Mouse (Mus musculus) heart, postnatal 0 days (tissue): ENCODE measurements around the gene Cadps. TPM values are rescaled to one million over a fixed set of nuclear protein-coding genes. Genes with fewer than 3 reads are reported as not detected.

Source experiments
- ATAC-seq: fragments of 200-750 bp; cut with Nextera tagmentation; 2 replicates; pipeline ENCODE4 v1.8.0; 2017; ENCODE audit warnings: low read depth, moderate number of reproducible peaks, moderate library complexity; ENCODE audit not compliant: insufficient read depth
- DNase-seq: peaks from one replicate; pipeline ENCODE4 v3.0.0-alpha.2; 2016; ENCODE audit warnings: low spot score
- H3K27ac ChIP-seq: fragments of 300-500 bp; sonication (generic); 2 replicates; pipeline ENCODE4 v1.5.1; 2014; ENCODE audit warnings: low read depth, mild to moderate bottlenecking
- H3K27me3 ChIP-seq: fragments of 300-500 bp; sonication (generic); 2 replicates; pipeline ENCODE4 v1.6.1; 2014; ENCODE audit warnings: low read length, mixed read lengths; ENCODE audit not compliant: control insufficient read depth, insufficient read depth
- H3K36me3 ChIP-seq: fragments of 300-500 bp; sonication (generic); replicated peaks from 2 replicates; pipeline ENCODE4 v1.6.1; 2014; ENCODE audit warnings: low read length, mixed read lengths; ENCODE audit not compliant: control insufficient read depth, insufficient read depth
- H3K4me1 ChIP-seq: fragments of 300-500 bp; sonication (generic); 2 replicates; pipeline ENCODE4 v1.6.1; 2014; ENCODE audit warnings: antibody characterized with exemption; ENCODE audit not compliant: control insufficient read depth, insufficient read depth
- H3K4me2 ChIP-seq: fragments of 300-500 bp; sonication (generic); 2 replicates; pipeline ENCODE4 v1.6.1; 2014; ENCODE audit warnings: low read depth, mild to moderate bottlenecking, low read length, moderate library complexity
- H3K4me3 ChIP-seq: fragments of 300-500 bp; sonication (generic); 2 replicates; pipeline ENCODE4 v1.5.1; 2014; ENCODE audit warnings: low read depth, low read length
- H3K9ac ChIP-seq: fragments of 300-500 bp; sonication (generic); replicated peaks from 2 replicates; pipeline ENCODE4 v1.6.1; 2014; ENCODE audit warnings: low read depth, low read length, mixed read lengths
- H3K9me3 ChIP-seq: fragments of 300-500 bp; sonication (generic); replicated peaks from 2 replicates; pipeline ENCODE4 v1.6.1; 2016; ENCODE audit warnings: low read length; ENCODE audit not compliant: control insufficient read depth
- CTCF ChIP-seq: IDR thresholded peaks from 2 replicates; pipeline ENCODE4 v1.5.1; 2016; ENCODE audit warnings: antibody characterized with exemption, control low read depth, low read depth
- EP300 ChIP-seq: IDR thresholded peaks from 2 replicates; pipeline ENCODE4 v1.6.1; 2016; ENCODE audit warnings: antibody characterized with exemption, low read depth
- WGBS: fragments of 180-500 bp; shearing (Covaris S2); extraction: QIAGEN DNeasy Blood & Tissue Kit; methylation state at CpG from one replicate; pipeline ENCODE4 v1.1.7; 2014; 5-methylcytosine and 5-hydroxymethylcytosine counted together
- polyA plus RNA-seq: library from polyadenylated mRNA; unstranded; fragments of >200 nt; fragmentation: Nextera tagmentation; extraction: Ambion mirVana; gene quantifications from 2 replicates; pipeline ENCODE4 v1.2.1, GENCODE M21; 2015
- total RNA-seq: library from RNA; depleted of rRNA; stranded (reverse); fragments of >200 nt; gene quantifications from 2 replicates; pipeline ENCODE4 v1.2.3, GENCODE M21; 2014; ENCODE audit warnings: low replicate concordance

Gene Cadps
- total and polyA plus RNA-seq, 2 experiments from 2014 or later = 0.03 to 5.2 TPM

DNA sequence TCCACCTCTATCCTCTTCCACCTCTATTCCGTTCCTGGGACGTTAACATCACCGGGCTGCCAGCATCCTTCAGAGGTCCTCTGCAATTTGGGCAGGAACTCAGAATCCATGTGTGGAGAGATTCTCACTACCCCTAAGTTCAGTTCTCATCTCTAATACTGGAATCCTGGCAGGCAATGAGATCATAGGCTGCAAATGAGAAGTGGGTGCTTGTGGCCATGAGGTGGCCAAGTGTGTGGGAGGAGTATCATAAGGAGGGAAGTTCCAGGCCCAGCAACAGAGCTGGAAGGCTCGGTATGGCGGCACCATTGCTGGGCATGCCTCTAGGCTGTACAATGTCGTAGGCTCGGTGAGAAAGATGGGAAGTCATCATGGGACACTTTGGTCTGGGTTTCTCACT is 385.5 kb downstream of the Cadps start:
- DNase-seq = no peak

DNA sequence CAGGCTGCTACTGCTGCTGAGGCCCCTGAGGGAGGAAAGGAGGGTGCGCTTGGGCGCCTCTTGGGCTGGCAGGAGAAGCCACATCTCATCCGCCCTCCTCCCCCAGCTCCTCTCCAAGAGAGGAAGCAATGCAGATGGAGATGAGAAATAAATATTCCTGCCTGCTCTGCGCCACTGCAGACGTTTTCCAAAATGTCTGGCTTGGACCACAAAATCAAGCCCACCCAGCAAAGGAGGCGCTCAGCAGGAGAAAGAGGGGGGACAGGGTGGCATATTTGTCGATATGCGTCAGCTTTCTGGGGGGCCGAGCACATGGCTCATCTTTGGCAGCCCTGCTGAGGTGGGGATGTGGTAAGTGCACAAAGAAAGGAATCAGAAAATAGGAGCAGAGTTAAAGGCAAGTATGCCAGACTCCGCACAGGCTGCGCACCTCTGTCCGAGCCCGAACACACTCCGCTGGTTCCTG is 385.9 kb downstream of the Cadps start:
- Histone ChIP-seq H3K4me2 (no peak overlapping the region), H3K9ac (no peak overlapping the region), H3K4me1 (no peaks in the 10 kb centered on the region), H3K27ac (no peak overlapping the region), H3K9me3 (no peaks in the 10 kb centered on the region), H3K4me3 (no peak overlapping the region), H3K36me3 (no peaks in the 10 kb centered on the region), H3K27me3 (no peaks in the 10 kb centered on the region)
- 85% methylated on average over 14 of the region's 14 CpGs for WGBS
- TF ChIP-seq EP300 (no peak), CTCF (no peak)
- no peak for ATAC-seq
- no peak for DNase-seq

More for the DNA sequence above, 385.5 kb downstream of the Cadps start:
- ATAC-seq = no peak
- Histone ChIP-seq H3K27ac (no peak overlapping the region), H3K4me2 (no peak overlapping the region), H3K27me3 (no peaks in the 10 kb centered on the region), H3K9ac (no peak overlapping the region), H3K4me3 (no peak overlapping the region), H3K36me3 (no peaks in the 10 kb centered on the region), H3K4me1 (no peaks in the 10 kb centered on the region), H3K9me3 (no peaks in the 10 kb centered on the region)
- 56% methylated on average over 7 of the region's 7 CpGs for WGBS
- TF ChIP-seq CTCF = no peak
- no peak for TF ChIP-seq EP300

DNA sequence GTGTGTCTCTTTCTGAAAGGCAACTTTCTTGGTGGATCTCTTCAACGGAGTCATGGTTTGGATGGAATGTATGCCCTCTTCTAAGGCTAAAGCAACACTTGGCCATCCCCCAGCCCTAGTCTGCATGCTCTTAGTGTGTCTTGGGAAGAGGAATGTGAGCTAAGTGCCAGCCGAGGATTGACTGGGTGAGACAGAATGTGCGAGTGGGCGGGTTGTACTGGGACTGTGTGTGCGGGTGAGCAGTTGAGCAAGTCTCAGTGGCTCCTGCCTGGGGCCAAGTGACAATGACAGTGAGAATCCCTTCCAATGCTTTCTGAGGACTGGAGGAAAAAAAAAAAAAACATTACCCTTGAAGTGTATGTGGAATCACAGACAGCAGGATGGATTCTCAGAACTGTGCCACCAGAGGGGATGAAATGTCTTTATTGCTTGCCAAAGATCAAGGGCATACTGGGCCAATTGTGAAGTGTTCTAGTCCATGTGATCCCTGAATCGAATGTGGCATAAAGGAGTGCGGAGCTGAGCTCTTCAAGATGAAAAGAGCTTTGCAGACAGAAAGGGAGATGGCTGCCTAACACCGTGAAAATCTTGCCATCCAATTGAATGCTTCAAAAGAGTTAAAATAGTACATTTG is 394.7 kb downstream of the Cadps start:
- no peak for ATAC-seq
- H3K27me3 ChIP-seq = no peaks in the 10 kb centered on the region
- H3K4me2 ChIP-seq = no peak overlapping the region
- H3K4me1 ChIP-seq = no peaks in the 10 kb centered on the region
- TF ChIP-seq CTCF (no peak), EP300 (no peak)
- 58% methylated on average over 8 of the region's 8 CpGs for WGBS
- H3K36me3 ChIP-seq = no peaks in the 10 kb centered on the region
- no peak for DNase-seq
- no peaks in the 10 kb centered on the region for H3K9me3 ChIP-seq
- no peak overlapping the region for H3K27ac ChIP-seq
- no peak overlapping the region for H3K9ac ChIP-seq
- H3K4me3 ChIP-seq = no peak overlapping the region

DNA sequence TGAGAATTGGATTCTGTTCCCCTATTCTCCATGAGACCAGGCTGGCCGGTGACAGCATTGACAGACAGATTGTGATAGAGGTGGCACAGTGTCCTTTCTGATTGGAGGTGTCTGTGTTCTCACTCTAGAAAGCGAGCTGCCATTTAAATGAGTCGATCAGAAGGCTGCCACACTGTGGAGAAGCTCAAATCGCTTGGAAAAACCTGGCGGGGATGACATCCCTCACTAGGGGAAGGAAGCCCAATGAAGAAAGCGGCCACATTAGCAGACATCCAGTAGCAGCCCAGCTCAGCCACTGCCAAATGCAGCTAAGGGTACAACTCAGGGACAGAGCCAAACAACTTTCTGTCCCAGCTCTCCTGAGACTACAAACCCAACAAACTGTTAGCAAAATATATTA is 397.6 kb downstream of the Cadps start:
- H3K4me1 ChIP-seq = no peaks in the 10 kb centered on the region
- no peak for ATAC-seq
- no peak overlapping the region for H3K4me2 ChIP-seq
- H3K9me3 ChIP-seq = no peaks in the 10 kb centered on the region
- H3K4me3 ChIP-seq = no peak overlapping the region
- TF ChIP-seq EP300 = no peak
- no peak for TF ChIP-seq CTCF
- H3K36me3 ChIP-seq = no peaks in the 10 kb centered on the region
- no peaks in the 10 kb centered on the region for H3K27me3 ChIP-seq
- H3K27ac ChIP-seq = no peak overlapping the region
- H3K9ac ChIP-seq = no peak overlapping the region
- DNase-seq = no peak
- WGBS = 43% methylated on average over 6 of the region's 6 CpGs

DNA sequence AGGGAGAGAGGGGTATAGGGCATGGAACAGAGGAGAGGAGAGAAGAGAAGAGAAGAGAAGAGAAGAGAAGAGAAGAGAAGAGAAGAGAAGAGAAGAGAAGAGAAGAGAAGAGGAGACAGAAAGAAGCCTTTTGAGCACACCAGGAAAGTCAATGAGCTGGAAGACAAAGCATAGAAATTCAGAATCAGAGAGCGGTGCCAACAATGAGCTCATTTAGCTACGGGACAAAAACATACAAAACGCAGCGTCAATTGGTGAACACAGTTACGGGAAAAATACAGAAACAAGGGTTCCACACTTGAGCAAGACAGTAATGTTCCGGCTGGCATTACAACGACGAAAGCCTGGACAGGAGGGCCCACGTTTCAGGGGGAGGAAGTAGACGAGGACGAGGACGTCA is 412.6 kb downstream of the Cadps start:
- H3K36me3 ChIP-seq = no peaks in the 10 kb centered on the region
- no peak overlapping the region for H3K27ac ChIP-seq
- H3K4me1 ChIP-seq = no peaks in the 10 kb centered on the region
- H3K4me2 ChIP-seq = no peak overlapping the region
- DNase-seq (no peak), ATAC-seq (no peak)
- H3K9me3 ChIP-seq = no peaks in the 10 kb centered on the region
- TF ChIP-seq EP300 (no peak), CTCF (no peak)
- H3K4me3 ChIP-seq = no peak overlapping the region
- H3K9ac ChIP-seq = no peak overlapping the region
- H3K27me3 ChIP-seq = no peaks in the 10 kb centered on the region
- 86% methylated on average over 12 of the region's 12 CpGs for WGBS

DNA sequence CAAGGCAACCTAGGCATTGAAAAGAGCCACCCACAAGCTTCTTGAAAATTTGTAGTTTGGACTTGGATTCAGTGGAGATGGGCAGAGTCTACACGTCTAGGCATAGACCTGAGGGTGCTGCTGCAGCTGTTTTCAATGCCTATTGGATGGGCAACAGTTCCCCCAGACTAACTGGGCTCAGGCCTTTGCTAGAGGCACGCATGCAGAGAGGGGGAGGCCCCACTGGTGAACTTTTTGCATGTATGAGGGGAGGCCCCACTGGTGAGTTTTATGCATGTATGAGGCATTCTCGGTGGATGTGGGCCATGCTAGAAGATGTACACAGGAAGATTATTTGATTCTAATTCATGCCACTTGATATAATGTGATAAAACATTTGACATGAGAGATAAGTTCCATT is 413.1 kb downstream of the Cadps start:
- Histone ChIP-seq H3K4me3 (no peak overlapping the region), H3K27me3 (no peaks in the 10 kb centered on the region), H3K27ac (no peak overlapping the region), H3K4me2 (no peak overlapping the region), H3K9ac (no peak overlapping the region), H3K36me3 (no peaks in the 10 kb centered on the region), H3K4me1 (no peaks in the 10 kb centered on the region), H3K9me3 (no peaks in the 10 kb centered on the region)
- ATAC-seq (no peak), DNase-seq (no peak)
- WGBS = 57% methylated on average over 3 of the region's 3 CpGs
- TF ChIP-seq CTCF = no peak
